Mouse (Mus musculus): ENCODE data around the gene Ppef1. TPM values are rescaled to one million over a fixed set of nuclear protein-coding genes. Genes with fewer than 3 reads are reported as not detected.

Gene Ppef1
- total RNA-seq, 2 experiments from 2014 or later, result 0.25 to 0.51 TPM

GRCm38 (mm10) chrX:160598562-160599458 lies 136.8 kb downstream of the Ppef1 start:
- no peak for ATAC-seq (ENCODE audit: poor library complexity, severe bottlenecking)

DNA sequence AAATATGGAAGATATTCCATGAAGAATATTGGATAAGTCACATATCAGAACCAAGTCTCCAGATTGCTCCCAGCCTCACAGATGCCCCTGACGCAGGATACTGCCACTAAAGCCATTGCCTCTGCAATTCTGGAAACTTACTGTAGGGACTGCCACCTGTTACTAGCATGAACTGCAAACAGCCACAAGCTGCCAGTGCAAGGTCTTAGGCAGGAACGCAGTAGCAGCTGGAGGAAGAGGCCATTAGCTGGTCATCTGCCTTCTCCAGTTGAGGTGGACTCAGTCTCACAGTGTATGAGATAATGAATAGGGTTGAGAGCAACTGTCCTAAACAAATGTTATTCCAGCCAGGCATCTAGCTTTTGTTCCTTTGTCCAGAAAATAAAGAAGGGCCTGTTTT lies 137.5 kb downstream of the Ppef1 start:
- ATAC-seq (ENCODE audit: poor library complexity, severe bottlenecking), result no peak

DNA sequence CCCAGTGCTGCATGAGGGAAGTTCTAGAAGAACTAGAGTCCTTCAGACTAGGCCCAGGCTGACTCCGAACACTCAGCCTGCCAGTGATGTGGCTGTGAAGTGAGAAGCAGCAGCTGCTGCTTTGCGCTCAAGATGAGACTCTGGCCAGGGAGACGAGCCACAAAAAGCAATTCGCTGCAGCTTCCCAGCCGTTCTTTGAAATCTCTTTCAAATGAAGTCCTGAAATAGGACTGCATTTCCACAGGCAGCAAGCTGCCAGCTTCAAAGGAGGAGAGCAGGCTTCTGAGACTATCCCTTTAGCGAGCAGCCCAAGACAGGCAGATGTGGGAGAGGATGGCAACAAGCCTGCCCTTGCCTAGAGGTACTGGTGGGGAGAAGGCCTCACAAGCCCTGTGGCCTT lies 142.6 kb downstream of the Ppef1 start:
- ATAC-seq (ENCODE audit: poor library complexity, severe bottlenecking), result no peak

DNA sequence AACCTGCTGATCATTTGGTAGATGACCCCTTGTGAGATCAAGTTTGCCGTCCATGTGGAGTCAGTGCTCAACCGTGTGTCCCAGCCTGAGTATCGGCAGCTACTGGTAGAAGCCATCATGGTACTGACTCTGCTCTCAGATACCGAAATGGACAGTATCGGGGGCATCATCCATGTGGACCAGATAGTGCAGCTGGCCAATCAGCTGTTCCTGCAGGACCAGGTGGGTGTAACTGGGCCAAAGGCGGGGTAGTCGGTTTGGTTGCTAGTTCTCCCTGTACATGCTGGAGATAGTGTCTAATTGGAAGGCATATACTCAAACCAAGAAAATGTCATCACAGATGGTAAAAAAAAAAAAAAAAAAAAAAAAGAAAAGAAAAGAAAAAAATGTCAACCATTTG lies 145.4 kb downstream of the Ppef1 start:
- no peak for ATAC-seq (ENCODE audit: poor library complexity, severe bottlenecking)

DNA sequence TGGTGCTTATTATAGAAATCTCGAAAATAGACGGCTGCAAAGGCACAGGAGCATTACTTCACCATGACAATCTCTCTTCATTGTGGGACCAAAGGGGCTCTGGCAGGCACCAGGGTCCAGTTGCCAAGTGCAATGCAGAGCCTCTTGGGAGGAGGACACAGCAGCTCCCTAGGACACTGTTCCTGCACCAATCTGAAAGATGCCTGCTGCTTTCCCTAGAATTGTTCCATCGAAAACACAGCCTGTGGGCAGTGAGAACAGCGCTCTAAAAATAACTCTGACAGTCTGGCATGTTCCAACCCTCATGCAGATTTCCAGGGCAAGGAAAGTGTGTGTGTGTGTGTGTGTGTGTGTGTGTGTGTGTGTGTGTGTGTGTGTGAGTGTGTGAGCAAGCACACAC lies 147.0 kb downstream of the Ppef1 start:
- no peak for ATAC-seq (ENCODE audit: poor library complexity, severe bottlenecking)

DNA sequence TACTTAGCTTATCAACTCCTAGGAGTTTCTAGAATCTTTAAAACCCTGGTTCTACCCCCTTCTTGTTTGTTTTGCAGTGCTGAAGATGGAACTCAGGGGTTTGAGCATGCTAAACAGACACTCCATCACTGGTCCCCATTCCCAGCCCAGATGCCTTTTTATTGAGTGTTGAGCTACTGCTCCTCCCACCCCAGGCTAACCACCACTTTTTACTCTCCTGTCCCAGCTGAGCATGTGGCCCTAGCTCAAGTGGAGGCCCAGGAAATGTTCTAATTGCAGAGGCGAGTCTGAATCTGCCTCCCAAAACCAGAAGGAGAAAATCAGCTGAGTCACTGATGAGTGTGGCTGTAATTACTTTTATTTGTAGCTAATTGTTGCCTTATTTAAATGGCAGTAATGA lies 150.5 kb downstream of the Ppef1 start:
- no peak for ATAC-seq (ENCODE audit: poor library complexity, severe bottlenecking)

- ATAC-seq (ENCODE audit: poor library complexity, severe bottlenecking), result no peak
Observed at GRCm38 (mm10) chrX:160584148-160584838, 151.3 kb downstream of the Ppef1 start.

GRCm38 (mm10) chrX:160583589-160583988 lies 152.0 kb downstream of the Ppef1 start:
- ATAC-seq (ENCODE audit: poor library complexity, severe bottlenecking), result no peak

Other genes starting within 250 kb of the Ppef1 start
- gene Phka2, start 233.6 kb downstream of the Ppef1 start, total RNA-seq (2015), result 48.3 and 53.8 TPM in 2 replicates
- gene Phka2, start 233.6 kb downstream of the Ppef1 start, total RNA-seq (2017), result 42.5 and 50.9 TPM in 2 replicates
- 0.20 TPM in 1 of 2 replicates, not detected in the other for gene Rs1, start 32.2 kb upstream of the Ppef1 start, total RNA-seq (2015)
- gene Rs1, start 32.2 kb upstream of the Ppef1 start, total RNA-seq (2017), result 0.41 TPM in 1 of 2 replicates, not detected in the other
- gene Gja6, start 171.3 kb upstream of the Ppef1 start, total RNA-seq (2015), result 0.25 TPM in 1 of 2 replicates, not detected in the other
- gene Gja6, start 171.3 kb upstream of the Ppef1 start, total RNA-seq (2017), result not detected in 2 replicates

Data from megakaryocyte, adult 5-6 weeks (primary cell).